Mouse (Mus musculus) left cerebral cortex, adult 11 months (tissue): Measurements from ENCODE around the gene Pdgfc.

ENCODE experiments used
- DNase-seq: peaks from one replicate; pipeline ENCODE4 v3.0.0; 2022; ENCODE audit warnings: low spot score

The Pdgfc gene

DNA sequence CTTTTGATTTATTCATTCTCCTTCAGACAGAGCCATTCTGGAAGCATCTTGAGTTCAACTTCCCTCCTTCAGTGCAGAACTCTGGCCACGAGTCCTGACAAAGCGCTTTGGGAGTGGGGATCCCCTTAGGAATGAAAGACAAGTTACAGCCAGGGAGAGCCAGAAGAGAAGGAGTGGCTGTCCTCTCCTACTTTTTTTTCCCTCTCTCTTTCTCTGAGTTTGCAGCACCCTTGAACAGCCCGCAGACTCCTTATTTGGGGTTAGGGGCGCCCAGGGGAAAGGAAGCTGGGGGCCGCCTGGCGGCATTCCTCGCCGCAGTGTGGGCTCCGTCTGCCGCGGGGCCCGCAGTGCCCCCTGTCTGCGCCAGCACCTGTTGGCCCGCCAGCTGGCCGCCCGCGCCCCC, at the start of gene Pdgfc:
Gene Pdgfc (plus strand): TSS at position 266 of the 403 bp plus-strand sequence.
- no peak for DNase-seq

DNA sequence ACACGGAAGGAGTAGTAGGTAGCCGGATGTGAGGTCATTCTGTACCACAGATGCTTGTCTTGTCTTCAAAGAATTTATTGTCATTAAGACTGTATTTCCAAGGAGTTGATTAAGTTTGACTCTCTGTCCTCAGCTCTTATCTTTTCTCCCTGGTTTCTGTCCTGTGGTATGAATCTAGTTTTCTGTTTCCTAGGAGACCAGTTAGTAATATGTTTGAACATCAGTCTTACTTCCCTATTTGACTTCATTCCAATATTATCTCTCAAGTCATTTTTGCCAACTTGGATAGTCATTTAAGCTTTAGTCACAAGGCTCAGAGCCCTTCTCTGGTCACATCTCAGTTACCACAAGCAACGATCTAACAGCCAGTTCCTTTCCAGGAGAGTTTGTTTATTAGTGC, 27.0 kb upstream of the Pdgfc start:
- no peak for DNase-seq

DNA sequence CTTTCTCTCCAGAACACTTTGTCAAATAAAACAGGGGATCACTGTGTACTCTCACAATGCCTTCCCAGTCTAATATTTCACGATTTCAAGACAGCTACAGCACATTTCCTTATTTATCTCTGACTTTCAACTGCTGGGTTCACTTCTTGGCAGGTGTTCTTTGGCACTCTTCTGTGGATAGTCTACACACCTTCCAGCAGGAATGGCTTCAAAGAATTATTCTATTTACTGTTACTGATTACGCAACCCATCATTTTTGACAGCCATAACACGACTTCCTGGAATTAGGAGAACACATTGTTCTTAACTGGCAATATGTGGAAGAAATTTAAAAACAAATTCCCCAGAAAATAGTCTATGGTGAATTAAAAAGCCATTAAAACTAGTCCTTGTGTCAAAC, 26.3 kb upstream of the Pdgfc start:
- DNase-seq, result no peak

DNA sequence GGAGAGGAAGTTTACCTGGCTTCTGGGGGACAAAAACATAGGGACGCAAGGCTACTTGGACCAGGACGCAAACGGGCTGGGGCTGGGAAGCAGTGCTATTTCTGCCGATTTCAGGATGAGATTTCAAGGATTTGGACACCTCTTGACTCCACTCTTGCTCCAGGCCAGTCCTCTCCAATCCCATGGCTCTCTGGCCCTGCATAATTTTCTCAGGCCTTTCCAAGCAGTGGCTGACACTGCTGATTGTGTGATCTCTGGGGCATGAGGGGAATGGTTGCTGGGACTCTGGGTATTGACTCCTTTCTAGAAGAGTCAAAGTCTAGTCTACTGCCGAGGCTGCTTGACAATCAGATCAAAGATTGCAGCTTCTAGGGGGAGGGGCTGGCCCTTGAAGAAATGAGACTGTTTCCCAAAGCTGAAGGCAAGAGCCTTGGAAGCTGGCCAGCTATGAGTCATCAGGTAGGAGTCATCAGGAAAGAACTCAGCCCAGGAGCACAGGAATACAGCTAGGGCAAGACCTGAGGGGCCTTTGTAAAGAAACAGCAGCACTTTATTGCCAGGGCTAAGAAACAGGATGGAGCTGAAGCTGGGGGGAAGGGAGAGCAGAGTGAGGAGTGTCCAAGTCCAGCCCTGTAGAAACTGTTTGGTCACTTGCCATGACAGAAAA, 18.7 kb upstream of the Pdgfc start:
- peak; percentile 51 for DNase-seq

DNA sequence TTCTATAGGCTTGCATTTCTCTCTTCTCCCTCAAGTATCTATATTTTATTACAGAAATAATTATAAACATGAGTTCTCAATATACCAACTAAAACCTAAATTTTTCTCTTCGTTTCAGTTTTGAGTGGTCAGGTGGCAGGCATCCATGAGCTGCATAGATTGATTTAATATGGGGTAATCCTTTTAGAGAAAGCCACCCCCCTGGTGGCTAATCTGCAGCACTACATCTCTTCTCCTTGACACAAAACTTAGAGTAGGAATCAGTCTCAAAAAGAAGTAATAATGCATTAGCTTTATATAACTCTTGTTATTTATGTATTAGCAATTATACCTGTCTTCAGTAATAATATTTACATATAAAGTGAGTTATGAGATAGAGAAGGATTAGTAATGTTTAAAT, 16.2 kb upstream of the Pdgfc start:
- DNase-seq, result no peak

DNA sequence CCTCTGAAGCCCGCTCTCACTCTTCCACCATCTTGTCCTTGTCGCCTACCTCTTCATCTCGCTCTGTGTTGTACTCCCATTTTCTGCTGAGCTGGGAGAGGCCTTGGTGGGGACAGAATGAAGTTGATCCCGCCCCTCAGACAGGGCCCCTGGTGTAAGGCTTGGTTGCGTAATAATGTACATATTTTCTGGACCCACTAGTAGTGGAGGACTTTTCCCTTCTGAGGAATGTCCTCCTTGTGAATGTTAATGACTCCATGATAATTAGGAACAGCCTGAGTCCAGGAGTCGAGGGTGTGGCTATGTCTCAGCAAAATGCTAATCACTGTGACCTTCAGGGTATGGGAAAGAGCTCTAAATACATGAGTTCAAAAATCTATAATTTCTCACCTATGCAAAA, 14.4 kb upstream of the Pdgfc start:
- DNase-seq, result no peak

DNA sequence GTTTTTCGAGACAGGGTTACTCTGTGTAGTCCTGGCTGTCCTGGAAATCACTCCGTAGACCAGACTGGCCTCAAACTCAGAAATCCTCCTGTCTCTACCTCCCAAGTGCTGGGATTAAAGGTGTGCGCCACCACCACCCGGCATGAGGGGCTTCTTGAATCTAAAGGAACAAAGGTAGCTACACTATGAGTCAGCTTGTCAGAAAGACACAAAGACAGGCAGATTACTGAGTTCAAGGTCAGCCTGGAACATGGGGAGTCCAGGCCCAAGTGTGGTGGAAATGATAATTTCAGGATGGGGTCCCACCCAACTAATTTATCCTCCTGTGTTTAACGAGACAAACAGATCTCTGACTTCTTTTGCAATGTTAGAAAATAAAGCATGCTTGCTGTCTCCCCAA, 13.9 kb upstream of the Pdgfc start:
- DNase-seq, result no peak

DNA sequence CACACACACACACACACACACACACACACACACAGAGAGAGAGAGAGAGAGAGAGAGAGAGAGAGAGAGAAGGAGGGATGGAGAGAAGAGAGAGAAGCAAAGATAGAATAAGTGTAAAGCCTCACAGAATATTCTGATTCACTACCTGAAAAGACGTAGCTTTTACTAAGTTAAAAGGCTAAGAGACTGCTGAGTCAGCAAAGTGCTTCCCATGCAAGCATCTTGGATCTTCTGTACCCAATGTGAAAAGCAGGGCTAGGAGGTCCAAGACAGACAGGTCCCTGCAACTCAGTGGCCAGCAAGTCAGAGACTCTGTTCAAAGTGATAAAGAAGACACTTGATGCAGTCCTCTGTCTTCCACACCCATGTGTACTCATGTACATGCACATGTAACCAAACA, 13.4 kb upstream of the Pdgfc start:
- DNase-seq, result no peak

DNA sequence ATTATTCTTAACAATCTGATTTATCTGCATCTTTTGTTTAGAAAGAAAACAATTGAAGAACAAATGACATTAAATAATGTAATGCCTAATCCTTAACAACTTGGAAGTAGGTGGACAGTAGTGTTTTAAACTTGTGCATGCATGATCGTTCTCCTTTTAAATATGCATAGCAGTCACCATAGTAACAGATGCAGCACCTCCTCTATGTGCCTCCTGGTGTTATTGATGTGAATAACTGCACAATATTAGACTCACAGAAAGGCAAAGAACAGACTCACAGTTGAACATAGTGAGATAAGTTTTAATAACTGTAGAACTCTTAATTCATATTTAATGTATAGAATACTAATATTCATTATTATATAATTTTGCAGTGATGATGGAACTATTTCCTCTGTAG, 12.6 kb upstream of the Pdgfc start:
- no peak for DNase-seq

DNA sequence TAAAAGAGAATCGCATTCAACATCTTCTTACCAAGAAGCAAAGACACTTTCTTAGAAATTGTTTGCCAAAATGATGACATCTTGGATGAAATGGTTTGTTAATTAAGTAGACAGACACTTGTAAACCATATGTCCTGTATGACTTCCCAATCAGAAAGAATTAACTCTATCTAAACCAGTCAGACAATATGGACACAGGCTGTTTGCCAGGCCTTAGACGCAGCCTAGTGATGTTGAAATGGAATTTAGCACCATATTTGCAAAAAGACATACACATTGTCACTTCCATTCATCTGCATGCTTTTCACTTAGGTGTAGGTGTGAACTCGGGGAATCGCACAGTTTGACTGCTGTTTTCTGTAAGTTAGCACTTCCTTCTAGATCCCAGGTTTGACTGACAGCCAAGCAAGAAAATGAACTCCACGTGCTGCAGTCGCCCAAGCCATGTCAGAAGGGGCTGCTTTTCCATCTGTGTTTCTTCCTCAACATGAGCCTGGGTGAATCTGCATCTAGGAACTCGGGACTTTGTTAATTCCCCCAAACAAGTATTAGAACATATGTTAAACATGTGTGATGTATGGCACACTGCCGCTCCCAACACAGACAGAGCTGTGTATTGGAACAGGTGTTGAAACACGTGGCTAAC, 10.5 kb upstream of the Pdgfc start:
- DNase-seq, result no peak

DNA sequence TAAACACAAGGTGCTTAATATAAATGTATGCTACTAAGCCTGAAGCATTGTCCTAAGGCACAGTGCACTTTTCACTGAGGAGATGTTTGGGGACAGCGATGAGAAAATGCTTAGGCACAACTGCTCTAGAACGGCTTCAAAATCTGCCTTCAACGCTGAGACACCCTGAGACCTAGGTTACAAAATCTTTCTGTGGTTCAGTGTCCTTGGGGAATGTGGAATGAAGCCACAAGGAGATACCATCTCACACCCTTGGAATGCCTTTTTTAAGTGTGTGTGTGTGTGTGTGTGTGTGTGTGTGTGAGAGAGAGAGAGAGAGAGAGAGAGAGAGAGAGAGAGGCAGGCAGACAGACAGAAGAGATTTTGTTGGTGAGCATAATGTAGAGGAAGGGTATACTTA, 7.9 kb upstream of the Pdgfc start:
- no peak for DNase-seq

DNA sequence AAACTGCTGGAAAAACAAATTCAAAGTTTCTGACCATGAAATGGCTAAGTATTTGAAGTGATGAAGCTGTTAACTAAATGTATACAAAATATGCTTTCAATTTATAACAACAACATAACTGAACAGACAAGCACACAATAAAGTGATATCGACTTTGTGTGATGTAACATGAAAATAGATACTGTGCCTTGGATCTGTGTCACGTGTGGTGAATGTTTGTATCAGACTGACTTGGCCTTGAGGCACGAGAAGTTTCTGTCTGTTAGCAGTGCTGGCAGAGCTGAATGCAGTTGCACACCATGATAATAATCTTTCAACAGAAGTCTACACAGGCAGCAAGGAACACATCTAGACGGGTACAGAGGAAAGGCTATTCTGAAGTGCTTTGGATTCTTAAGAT, 6.9 kb upstream of the Pdgfc start:
- DNase-seq, result no peak

DNA sequence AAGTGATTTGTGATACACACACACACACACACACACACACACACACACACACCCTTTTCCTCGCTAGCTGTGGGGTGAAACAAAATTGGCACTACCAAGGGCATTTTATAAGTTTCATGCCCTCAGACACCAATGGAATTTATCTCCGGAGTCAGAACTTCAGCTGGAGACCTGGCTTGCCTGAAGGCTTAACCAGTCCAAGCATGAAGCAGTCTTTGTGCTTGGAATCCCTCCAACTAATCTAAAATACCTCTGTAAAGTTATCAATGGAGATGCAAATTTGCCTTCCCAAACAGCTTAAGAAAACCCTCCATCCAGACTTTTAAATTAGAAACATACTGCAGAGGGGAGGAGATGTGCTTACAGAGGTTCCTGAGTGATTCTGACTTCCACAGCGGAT, 6.3 kb upstream of the Pdgfc start:
- no peak for DNase-seq

DNA sequence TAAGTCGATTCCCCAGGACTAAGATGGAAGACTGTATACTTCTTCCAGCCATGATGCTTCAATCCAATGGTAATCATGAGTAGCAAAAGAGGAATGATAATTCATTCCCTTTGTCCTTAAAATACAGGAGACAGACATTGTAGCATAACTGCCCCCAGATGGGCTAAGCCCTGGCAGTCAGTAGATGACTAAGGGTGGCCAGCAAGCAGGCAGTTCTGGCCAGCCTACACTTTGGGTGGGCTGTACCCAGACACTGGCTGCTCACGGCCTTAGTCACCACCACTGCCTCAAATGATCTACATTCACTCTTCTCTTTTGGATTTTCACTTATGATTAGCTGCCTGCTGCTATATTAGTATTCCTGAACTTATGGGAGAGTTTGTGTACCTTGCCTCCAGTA, 5.9 kb upstream of the Pdgfc start:
- no peak for DNase-seq

DNA sequence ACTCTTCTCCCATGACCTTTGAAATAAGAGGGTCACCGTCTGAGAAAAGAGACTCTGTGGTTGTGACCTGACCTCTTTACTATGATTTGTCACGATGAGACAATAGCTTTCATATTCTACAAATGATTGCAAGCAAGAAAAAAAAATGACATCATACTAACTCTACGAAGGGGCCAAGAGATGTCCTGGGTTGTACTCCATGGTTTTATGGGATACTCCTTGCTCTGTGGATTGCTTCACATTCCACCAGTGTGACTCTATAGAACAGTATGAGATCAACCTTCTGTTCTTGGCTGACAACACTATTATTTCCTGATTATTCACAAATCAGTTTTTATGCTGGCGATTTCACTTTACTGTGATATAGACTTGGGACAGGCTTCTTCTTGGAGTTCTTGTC, 4.2 kb upstream of the Pdgfc start:
- no peak for DNase-seq

DNA sequence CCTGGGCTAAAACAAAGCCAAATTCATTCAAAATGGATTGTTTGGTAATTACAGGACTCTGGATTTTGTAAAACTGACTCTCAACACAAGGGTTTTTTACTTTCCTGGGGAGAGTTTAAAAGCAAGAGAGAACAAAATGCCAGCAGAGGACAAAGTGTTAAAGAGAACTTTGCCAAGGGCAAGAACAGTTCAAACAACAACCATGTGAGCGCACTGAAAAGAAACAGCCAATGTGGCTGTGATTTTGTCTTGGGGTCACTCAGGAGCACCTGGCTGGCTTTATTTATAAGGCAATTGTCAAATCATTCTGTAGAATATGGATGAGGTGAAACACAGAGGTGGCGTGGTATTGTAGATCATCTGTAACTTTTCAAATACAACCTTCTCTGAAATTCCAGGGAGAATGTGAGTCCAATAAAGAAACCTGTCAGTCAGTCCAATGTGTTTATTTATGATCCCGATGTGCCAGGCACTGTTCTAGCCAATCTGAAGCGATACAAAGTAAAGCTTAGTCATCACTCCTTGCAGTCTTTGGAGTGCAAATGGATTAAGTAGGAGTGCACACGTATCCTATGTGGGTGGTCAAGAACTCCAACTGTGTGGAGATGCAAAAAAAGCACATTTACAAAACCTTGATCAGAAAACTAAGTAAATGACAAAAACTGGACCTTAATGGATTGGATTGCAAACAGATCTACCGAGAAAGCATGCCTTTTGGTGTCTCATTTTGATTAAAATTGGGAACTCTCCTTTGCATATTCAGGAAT, 1.7 kb upstream of the Pdgfc start:
- DNase-seq, result no peak

DNA sequence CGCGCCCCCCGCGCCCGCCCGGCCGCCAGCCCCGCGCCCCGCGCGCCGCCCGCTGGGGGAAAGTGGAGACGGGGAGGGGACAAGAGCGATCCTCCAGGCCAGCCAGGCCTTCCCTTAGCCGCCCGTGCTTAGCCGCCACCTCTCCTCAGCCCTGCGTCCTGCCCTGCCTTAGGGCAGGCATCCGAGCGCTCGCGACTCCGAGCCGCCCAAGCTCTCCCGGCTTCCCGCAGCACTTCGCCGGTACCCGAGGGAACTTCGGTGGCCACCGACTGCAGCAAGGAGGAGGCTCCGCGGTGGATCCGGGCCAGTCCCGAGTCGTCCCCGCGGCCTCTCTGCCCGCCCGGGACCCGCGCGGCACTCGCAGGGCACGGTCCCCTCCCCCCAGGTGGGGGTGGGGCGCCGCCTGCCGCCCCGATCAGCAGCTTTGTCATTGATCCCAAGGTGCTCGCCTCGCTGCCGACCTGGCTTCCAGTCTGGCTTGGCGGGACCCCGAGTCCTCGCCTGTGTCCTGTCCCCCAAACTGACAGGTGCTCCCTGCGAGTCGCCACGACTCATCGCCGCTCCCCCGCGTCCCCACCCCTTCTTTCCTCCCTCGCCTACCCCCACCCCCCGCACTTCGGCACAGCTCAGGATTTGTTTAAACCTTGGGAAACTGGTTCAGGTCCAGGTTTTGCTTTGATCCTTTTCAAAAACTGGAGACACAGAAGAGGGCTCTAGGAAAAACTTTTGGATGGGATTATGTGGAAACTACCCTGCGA, 517 bp downstream of the Pdgfc start:
- peak; percentile 18 for DNase-seq

DNA sequence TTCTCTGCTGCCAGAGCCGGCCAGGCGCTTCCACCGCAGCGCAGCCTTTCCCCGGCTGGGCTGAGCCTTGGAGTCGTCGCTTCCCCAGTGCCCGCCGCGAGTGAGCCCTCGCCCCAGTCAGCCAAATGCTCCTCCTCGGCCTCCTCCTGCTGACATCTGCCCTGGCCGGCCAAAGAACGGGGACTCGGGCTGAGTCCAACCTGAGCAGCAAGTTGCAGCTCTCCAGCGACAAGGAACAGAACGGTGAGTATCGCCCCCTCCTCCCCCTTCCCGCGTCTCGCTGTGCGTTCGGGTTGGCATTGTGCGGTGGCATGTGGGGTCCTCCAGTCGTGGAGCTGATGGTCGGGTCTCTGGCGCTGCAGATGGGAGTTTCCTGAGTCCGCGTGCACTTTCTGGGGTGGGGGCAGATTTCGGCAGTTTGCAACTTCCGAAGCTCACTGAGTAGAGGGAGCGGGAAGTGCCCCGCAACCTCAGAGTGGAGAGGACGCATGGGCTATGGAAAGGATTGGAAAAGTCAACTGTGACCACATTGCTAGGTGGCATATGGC, 1.2 kb downstream of the Pdgfc start:
- no peak for DNase-seq

DNA sequence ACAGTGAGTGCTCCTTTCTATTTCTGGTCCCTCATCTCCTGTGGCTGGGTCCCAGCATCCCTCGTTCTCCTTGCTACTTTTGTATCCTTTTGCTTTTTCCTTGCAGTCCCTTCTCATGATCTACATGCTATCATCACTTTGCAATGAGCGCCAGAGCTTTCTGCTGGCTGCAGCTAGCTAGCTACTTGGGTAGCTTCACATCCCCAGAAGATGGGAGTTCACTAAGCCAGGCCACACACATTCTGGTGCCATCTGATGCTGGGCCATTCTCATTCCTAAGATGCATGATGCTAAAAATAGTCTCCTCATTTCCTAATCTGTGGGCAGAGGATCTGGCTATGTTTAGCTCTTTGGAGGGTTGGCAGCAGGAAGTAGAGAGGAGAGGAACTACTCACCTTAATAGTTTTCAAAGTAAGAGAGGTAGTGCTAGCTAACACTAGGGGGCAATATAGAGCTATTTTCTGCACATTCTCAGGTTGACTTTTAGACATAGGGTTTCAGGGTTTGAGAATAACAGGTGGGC, 3.0 kb downstream of the Pdgfc start:
- DNase-seq, result peak; percentile 32

DNA sequence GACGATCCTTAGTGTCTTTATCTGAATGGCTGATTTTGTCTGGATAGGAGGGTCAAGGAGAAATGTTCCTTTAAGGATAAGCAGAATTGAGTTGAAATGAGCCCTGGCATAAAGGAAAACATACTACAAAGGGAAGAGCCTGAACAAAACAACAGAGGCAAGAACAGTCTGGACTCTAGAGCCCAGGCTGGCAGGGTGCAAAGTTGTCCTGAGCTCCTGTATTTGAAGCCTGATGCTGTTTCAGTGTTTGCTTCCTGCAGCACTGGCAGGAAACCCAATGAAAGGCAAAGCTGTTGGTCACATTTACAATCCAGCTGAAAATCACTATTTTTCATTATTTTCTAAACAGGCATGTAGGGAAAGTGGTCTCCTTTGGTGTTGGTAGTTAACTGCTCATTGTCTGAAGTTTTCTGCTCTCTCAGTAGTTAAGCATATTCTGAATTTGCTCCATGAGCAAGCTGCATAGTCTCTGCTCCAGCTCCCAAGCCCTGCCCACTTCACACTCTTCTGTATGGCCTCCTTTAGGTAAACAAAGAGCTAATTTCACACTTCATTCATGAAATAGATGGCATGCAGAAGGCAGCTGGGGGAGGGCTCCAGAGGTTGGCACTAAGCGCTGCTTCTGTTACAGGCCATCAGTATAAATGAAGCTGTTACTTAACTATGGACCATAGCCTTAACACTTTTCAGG, 8.6 kb downstream of the Pdgfc start:
- DNase-seq, result no peak

DNA sequence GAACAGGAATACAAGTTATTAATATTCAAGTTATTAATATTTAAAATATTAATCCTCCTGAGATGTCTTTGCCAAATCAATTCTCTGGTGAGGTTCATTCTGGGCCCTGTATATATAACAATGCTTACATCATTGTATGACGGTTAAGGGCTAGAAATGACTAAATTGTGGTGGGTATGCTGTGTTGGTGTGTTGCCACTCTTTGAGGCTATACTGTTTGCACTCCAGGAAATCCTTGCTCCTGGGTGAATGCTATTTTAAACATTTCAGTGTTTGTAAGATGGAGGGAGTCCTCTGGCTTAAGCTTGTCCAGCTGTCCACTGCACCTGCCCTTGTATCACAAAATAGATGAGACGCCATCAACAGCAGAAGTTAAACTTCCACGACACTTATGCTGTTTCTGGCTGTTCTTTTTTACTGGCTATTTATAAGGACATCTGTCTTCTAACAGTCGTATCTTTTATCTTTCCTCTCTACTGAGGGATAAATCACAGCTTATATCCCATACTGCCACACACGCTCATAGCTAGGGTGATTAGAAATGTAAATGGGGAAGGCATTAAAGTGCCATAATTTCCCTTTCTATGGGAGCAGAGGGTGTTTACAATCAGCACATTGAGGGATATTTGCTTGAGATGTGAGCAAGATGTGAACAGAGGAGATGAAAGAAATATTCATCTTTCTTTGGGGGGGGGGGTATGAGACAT, 9.3 kb downstream of the Pdgfc start:
- no peak for DNase-seq
